Mouse (Mus musculus) bone marrow, adult 2 months (tissue): Measurements from ENCODE around the gene Cib2. TPM values are rescaled to one million over a fixed set of nuclear protein-coding genes. Genes with fewer than 3 reads are reported as not detected.
A peak's percentile ranks its signal among the peaks of the same experiment; 100 is the strongest.

Experiments used
- H3K27ac ChIP-seq: fragments of 200-500 bp; 2 replicates; pipeline ENCODE4 v1.5.1; 2012; ENCODE audit warnings: low read depth, mild to moderate bottlenecking, control low read depth, inconsistent platforms, low read length; ENCODE audit not compliant: control insufficient read depth, poor library complexity, insufficient read depth
- H3K4me1 ChIP-seq: fragments of 200-500 bp; 2 replicates; pipeline ENCODE4 v1.6.1; 2011; ENCODE audit warnings: low read length; ENCODE audit not compliant: control insufficient read depth, insufficient read depth
- H3K4me3 ChIP-seq: fragments of 200-500 bp; replicated peaks from 2 replicates; pipeline ENCODE3; 2011; ENCODE audit warnings: mild to moderate bottlenecking, low read depth, low read length, control low read depth; ENCODE audit not compliant: control insufficient read depth
- CTCF ChIP-seq: fragments of 200-500 bp; IDR thresholded peaks from 2 replicates; pipeline ENCODE4 v1.5.1; 2011; ENCODE audit warnings: low read length, control low read depth; ENCODE audit not compliant: control insufficient read depth, insufficient read depth
- POLR2A ChIP-seq: fragments of 200-500 bp; IDR thresholded peaks from 2 replicates; pipeline ENCODE4 v1.6.1; 2011; ENCODE audit warnings: low read depth, mild to moderate bottlenecking, control low read depth, low read length, borderline replicate concordance; ENCODE audit not compliant: control insufficient read depth
- WGBS: fragments of 180-500 bp; shearing (Covaris S2); methylation state at CpG from one replicate; pipeline ENCODE4 v1.1.7; 2018; 5-methylcytosine and 5-hydroxymethylcytosine counted together
- polyA plus RNA-seq: library from polyadenylated mRNA; stranded (reverse); fragments of >200 nt; gene quantifications from 2 replicates; pipeline ENCODE4 v1.2.4, GENCODE M21; 2011; ENCODE audit warnings: low replicate concordance; ENCODE audit not compliant: missing spikeins, insufficient read depth, insufficient read length

Gene Cib2
- polyA plus RNA-seq, 1 experiment = 9.9 TPM

DNA sequence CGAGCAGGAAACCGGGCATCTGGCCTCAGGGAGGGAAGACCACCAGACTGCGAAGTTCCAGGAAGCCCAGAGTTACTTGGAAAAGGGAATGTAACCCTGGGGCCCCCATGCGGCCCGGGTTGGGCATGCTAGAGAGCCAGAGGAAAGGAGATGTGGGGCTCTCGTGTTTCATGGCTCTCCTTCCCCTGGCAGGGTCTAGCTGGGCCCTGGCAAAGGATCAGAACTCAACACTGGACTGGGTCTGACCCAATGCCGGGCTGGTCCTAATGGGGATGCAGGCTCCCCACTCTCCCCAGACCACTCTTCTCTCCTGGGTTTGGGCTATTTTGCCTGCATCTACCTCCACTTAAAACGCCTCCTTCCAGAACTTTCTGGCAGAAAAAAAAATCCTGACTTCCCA, 1.3 kb downstream of the Cib2 start:
- WGBS = 77% methylated on average over 8 of the region's 8 CpGs
- Histone ChIP-seq H3K27ac (no peak overlapping the region), H3K4me1 (peaks cover 2% of the 10 kb centered on the region), H3K4me3 (no peak overlapping the region)
- TF ChIP-seq POLR2A (no peak), CTCF (no peak)

DNA sequence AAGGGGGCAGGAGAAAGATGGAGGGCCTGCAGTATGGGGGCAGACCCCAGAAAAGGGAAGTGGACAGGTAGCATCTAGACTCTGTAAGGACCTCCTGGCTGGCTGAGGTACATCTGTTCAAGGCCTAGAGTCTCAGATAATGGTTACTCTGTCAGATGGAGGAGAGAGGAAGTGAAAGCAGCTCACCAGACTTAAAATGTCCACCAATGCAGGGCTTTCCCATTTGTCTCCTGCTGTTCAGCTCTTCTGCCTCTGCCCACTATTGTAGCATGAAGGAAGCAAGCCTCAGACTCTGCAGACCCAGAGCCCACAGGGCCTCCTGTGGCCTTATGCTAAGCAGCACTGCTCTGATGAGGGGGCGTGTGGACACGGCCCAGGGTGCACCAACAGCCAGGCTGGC, 5.0 kb downstream of the Cib2 start:
- Histone ChIP-seq H3K4me3 (no peak overlapping the region), H3K27ac (peak overlapping the region; percentile 52; the same call in 1 of the 2 replicates), H3K4me1 (peaks cover 2% of the 10 kb centered on the region)
- TF ChIP-seq CTCF (no peak), POLR2A (no peak)
- 46% methylated on average over 2 of the region's 2 CpGs for WGBS

DNA sequence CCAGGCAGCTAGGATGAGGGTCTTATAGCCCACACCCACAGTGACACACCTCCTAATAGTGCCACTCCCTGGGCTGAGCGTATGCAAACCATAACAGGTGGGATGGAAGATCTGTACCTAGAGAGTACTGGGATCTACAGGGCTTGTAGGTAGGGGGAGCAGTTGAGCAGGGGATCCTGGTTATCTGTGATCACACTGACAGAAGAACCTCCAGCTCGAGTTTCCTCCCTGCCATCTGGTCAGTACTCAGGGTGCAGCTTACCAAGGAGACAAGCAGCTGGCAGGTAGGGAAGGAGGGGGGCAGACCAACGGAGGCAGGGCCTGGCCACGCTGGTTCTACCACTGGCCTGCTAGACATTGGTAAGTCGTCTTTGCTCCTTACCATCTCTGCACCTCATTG, 7.6 kb downstream of the Cib2 start:
- H3K4me3 ChIP-seq = no peak overlapping the region
- peaks cover 6% of the 10 kb centered on the region for H3K4me1 ChIP-seq
- TF ChIP-seq POLR2A (no peak), CTCF (peak; percentile 32; the same call in 1 of the 2 replicates)
- 26% methylated on average over 5 of the region's 5 CpGs for WGBS
- no peak overlapping the region for H3K27ac ChIP-seq

DNA sequence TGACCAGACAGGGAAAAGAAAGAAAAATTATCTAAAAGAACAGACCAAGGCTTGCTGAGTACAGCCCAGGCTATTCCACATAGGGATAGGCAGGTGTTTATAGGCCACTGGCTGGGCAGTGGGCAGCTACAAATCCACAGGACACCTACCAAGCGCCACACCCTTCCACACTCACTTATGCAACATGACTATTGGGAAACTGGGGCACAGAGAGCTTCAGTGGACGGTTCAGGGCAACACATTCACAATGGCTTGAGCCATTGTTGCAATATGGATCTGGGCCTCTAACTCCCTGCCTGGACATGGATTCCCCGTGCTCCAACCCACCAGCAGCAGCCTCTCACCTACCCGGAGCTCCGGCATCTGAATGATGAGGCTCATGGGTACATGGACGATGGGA, 10.6 kb downstream of the Cib2 start:
- Histone ChIP-seq H3K4me1 (peaks cover 4% of the 10 kb centered on the region; the same call in 1 of the 2 replicates), H3K27ac (peak overlapping the region; percentile 26; the same call in 1 of the 2 replicates), H3K4me3 (no peak overlapping the region)
- WGBS = 59% methylated on average over 6 of the region's 6 CpGs
- no peak for TF ChIP-seq POLR2A

DNA sequence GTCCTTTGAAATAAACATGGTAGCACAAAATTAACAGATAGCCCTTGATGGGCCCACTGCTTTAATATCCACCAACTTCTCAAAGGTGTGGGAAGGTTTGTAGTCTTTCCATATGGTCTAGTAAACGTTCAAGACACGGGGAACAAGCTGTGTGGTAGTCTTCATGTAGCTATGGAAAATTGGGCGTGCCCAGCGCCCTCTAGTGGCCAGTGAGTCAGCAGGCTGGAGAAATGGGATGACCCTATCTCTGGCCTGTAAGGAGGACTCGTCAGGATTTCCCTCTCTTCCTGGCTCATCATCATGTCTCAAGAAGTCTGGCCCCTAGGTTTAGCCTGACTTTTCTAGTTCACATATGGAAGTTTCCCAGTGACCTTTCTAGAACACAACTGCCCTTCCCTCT, 12.5 kb downstream of the Cib2 start:
- TF ChIP-seq POLR2A = no peak
- TF ChIP-seq CTCF = peak; percentile 90

DNA sequence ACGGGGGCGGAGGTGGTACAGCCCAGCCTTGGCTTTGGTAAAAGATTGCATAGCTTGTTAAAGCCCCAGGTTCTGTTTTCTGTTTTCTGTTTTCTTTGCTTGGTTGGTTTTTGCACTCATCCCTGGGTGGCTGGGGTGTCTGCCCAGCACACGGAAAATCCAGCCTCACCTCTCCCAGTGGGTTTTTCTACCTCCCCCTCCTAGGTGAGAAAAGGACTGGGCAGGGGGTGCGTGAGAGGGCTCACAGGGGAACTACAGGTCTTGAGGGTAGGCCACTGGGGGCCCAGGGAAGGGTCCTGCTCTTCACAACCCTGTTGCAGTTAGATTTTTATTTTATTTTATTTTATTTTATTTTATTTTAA, 15.1 kb downstream of the Cib2 start:
- H3K4me3 ChIP-seq = no peak overlapping the region
- WGBS = 81% methylated on average over 4 of the region's 4 CpGs

More for the DNA sequence above, 12.5 kb downstream of the Cib2 start:
- Histone ChIP-seq H3K27ac (no peak overlapping the region), H3K4me3 (no peak overlapping the region), H3K4me1 (peaks cover 4% of the 10 kb centered on the region; the same call in 1 of the 2 replicates)
- 3% methylated on average over 5 of the region's 5 CpGs for WGBS

DNA sequence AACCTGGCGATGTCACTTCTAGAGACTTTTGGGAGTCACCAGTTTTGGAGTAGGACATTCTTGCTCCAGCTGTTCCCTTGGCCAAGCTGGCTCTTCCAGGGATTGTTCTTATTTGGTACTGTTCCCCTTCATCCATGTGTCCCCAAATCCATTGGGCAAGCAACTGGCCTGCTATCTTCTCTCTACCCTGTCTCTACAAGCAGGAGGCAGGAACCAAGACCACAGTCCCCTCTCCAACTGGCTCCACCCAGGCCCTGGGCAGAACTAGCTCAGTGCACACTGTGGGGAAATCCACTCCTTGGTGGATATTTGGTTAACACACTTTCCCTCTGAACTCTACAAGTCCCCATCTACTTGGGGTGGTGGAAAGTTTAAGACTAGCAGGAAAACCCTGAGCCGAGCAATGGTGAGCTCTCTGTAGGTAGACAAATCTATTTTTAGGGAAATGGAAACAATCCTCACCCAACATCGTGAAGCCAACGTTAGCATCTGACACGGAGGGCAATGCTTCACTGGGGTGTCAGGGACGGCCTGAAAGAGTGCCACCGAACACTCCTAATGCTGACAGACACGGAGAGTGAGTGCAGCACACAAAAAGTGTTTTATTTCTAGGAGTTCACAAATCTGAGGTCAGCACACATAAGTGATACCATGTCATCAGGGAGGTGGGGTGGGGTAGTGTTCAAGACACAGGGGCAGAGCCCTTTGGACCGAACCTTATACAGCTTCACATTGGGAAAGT, 15.6 kb downstream of the Cib2 start:
- WGBS = 83% methylated on average over 9 of the region's 9 CpGs
- peaks cover 1% of the 10 kb centered on the region; the same call in 1 of the 2 replicates for H3K4me1 ChIP-seq
- no peak for TF ChIP-seq CTCF
- TF ChIP-seq POLR2A = no peak
- no peak overlapping the region for H3K4me3 ChIP-seq
- H3K27ac ChIP-seq = no peak overlapping the region

More for the DNA sequence above, 15.1 kb downstream of the Cib2 start:
- H3K27ac ChIP-seq = no peak overlapping the region
- TF ChIP-seq POLR2A = no peak
- no peak for TF ChIP-seq CTCF
- peaks cover 4% of the 10 kb centered on the region; the same call in 1 of the 2 replicates for H3K4me1 ChIP-seq

- Histone ChIP-seq H3K4me1 (no peaks in the 10 kb centered on the region), H3K4me3 (no peak overlapping the region), H3K27ac (no peak overlapping the region)
- WGBS = 72% methylated on average over 5 of the region's 5 CpGs
- no peak for TF ChIP-seq POLR2A
- no peak for TF ChIP-seq CTCF
Observed at GRCm38 (mm10) chr9:54540801-54541200, 19.2 kb downstream of the Cib2 start.
